Mouse (Mus musculus): ENCODE measurements around the gene Hs2st1. TPM values are rescaled to one million over a fixed set of nuclear protein-coding genes. Genes with fewer than 3 reads are reported as not detected.

Hs2st1 gene
- total and polyA plus RNA-seq, 3 experiments: 13.6 to 16.1 TPM; not detected in 1

DNA sequence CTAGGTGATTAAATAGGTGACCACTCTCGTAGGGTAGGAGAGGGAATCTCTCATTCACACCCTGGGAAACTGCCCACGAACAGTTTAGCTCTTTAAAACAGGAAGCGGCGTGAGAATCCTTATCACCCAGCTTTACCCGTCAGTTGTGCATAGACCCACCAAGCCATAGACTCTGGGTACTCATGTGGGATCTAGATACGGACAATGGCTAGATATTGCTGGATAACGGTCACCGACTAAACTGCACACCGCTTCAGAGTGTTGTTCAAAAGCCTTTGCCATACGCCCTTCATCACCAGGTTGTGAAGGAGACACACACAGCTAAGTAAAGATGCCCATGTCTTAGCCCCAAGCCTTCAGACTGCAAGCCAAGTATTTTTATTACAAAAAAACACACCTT, 185.3 kb downstream of the Hs2st1 start:
- no peak overlapping the region for H3K27ac ChIP-seq (ENCODE audit: control insufficient read depth, low read depth, low read length)
- H3K79me2 ChIP-seq (ENCODE audit: control insufficient read depth, insufficient read depth, low read length, poor library complexity): no peaks in the 10 kb centered on the region
- H3K9ac ChIP-seq (ENCODE audit: control insufficient read depth, low read depth, low read length, poor library complexity, severe bottlenecking): no peak overlapping the region
- H3K36me3 ChIP-seq (ENCODE audit: control insufficient read depth in 1 of 2, insufficient read depth in 2 of 2, low read length in 2 of 2): 0 out of 4 replicates have a peak, but pooled peaks cover 0 to 2% of the 10 kb centered on the region in 2 experiments
- no peaks in the 10 kb centered on the region for H3K4me1 ChIP-seq (ENCODE audit: control insufficient read depth in 1 of 2, insufficient read depth in 2 of 2, low read length in 2 of 2)
- DNase-seq (ENCODE audit: low read depth, low spot score): peak; percentile 21
- H3K9me3 ChIP-seq (replicated peaks; ENCODE audit: insufficient read depth, low read length): no peaks in the 10 kb centered on the region
- TF ChIP-seq EP300 (IDR thresholded peaks at IDR 0.05; ENCODE audit: low read depth in 1 of 2, low read length in 2 of 2) (peak in 1 of 2 experiments; percentile 48; a peak in 3 of 4 replicates), GATA1 (IDR thresholded peaks at IDR 0.05; ENCODE audit: low read depth, low read length) (peak; percentile 40), ZNF384 (IDR thresholded peaks at IDR 0.05; ENCODE audit: low read depth, low read length) (no peak)
- no peaks in the 10 kb centered on the region for H3K27me3 ChIP-seq (ENCODE audit: control insufficient read depth in 1 of 2, insufficient read depth in 2 of 2, low read length in 2 of 2)
- H3K4me3 ChIP-seq (ENCODE audit: control insufficient read depth in 1 of 2, insufficient read depth in 1 of 2, low read depth in 2 of 2, low read length in 2 of 2): no peak overlapping the region

DNA sequence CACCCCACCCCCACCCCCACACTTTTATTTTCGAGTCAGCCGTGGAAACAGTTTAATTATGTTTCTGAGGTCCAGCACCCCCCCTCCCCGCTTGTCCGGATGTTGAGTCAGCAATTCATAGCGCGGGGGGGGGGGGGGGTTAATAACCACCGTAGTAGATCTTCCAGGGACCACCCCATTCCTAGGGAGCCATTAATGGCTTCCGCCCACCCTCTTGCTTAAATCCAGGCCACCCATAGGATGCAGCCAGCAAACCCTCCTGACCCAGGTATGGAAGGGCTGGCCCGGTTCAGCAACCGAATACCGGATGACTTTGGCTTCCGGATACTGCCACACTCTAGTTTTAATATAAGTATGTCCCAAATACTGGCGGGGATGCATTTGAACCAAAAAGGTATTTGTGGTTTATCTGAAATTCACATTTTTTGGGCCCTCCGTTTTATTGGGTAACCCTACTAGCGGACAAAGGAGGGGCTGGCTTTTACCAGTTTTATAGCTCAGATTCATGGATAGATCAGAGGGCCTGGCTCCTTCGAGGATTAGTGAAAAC, 188.5 kb downstream of the Hs2st1 start:
- no peaks in the 10 kb centered on the region for H3K4me1 ChIP-seq (ENCODE audit: control insufficient read depth in 1 of 2, insufficient read depth in 2 of 2, low read length in 2 of 2)
- no peak for TF ChIP-seq POLR2AphosphoS5 (IDR thresholded peaks at IDR 0.05; ENCODE audit: borderline replicate concordance, low read depth, low read length)
- no peak for TF ChIP-seq NELFE (IDR thresholded peaks at IDR 0.05; ENCODE audit: low read depth, low read length)
- no peak for TF ChIP-seq SIN3A (IDR thresholded peaks at IDR 0.05; ENCODE audit: low read length)
- TF ChIP-seq USF2 (IDR thresholded peaks at IDR 0.05; ENCODE audit: borderline replicate concordance in 1 of 2, insufficient read depth in 1 of 2, low read depth in 1 of 2, low read length in 2 of 2): no peak
- TF ChIP-seq BHLHE40 (IDR thresholded peaks at IDR 0.05; ENCODE audit: borderline replicate concordance, low read depth, low read length): no peak
- TF ChIP-seq TCF12 (IDR thresholded peaks at IDR 0.05; ENCODE audit: low read depth, low read length): no peak
- TF ChIP-seq MYC (IDR thresholded peaks at IDR 0.05; ENCODE audit: low read depth, low read length): no peak
- TF ChIP-seq ELF1 (IDR thresholded peaks at IDR 0.05; ENCODE audit: low read depth, low read length): no peak
- no peak for TF ChIP-seq UBTF (IDR thresholded peaks at IDR 0.05; ENCODE audit: borderline replicate concordance, insufficient read depth, low read depth, low read length)
- no peak for TF ChIP-seq MXI1 (IDR thresholded peaks at IDR 0.05; ENCODE audit: low read depth, low read length)
- TF ChIP-seq TBP (IDR thresholded peaks at IDR 0.05; ENCODE audit: low read depth, low read length): no peak
- TF ChIP-seq CHD1 (IDR thresholded peaks at IDR 0.05; ENCODE audit: low read depth, low read length): no peak
- no peak for TF ChIP-seq ZMIZ1 (IDR thresholded peaks at IDR 0.05; ENCODE audit: low read depth, low read length)
- TF ChIP-seq CTCF (IDR thresholded peaks at IDR 0.05 in 2 of 3, conservative IDR thresholded peaks at IDR 0.05 in 1 of 3; ENCODE audit: control insufficient read depth in 1 of 3, insufficient read depth in 1 of 3, low read depth in 2 of 3, low read length in 3 of 3, poor library complexity in 1 of 3, severe bottlenecking in 1 of 3): no peak
- no peak for TF ChIP-seq GATA1 (IDR thresholded peaks at IDR 0.05; ENCODE audit: low read depth, low read length)
- no peak for TF ChIP-seq GABPA (IDR thresholded peaks at IDR 0.05; ENCODE audit: low read depth, low read length)
- no peak for TF ChIP-seq SMC3 (IDR thresholded peaks at IDR 0.05; ENCODE audit: low read depth, low read length)
- no peak for TF ChIP-seq ZC3H11A (IDR thresholded peaks at IDR 0.05; ENCODE audit: low read depth, low read length)
- H3K36me3 ChIP-seq (ENCODE audit: control insufficient read depth in 1 of 2, insufficient read depth in 2 of 2, low read length in 2 of 2): 0 out of 4 replicates have a peak, but pooled peaks cover 0 to 2% of the 10 kb centered on the region in 2 experiments
- no peak overlapping the region for H3K27ac ChIP-seq (ENCODE audit: control insufficient read depth, low read depth, low read length)
- no peaks in the 10 kb centered on the region for H3K79me2 ChIP-seq (ENCODE audit: control insufficient read depth, insufficient read depth, low read length, poor library complexity)
- no peaks in the 10 kb centered on the region for H3K27me3 ChIP-seq (ENCODE audit: control insufficient read depth in 1 of 2, insufficient read depth in 2 of 2, low read length in 2 of 2)
- no peak for DNase-seq (ENCODE audit: low read depth, low spot score)
- H3K9me3 ChIP-seq (replicated peaks; ENCODE audit: insufficient read depth, low read length): no peaks in the 10 kb centered on the region
- no peak overlapping the region for H3K4me3 ChIP-seq (ENCODE audit: control insufficient read depth in 1 of 2, insufficient read depth in 1 of 2, low read depth in 2 of 2, low read length in 2 of 2)
- no peak overlapping the region for H3K9ac ChIP-seq (ENCODE audit: control insufficient read depth, low read depth, low read length, poor library complexity, severe bottlenecking)

Measured in MEL (cell line).